Mouse (Mus musculus) heart, embryonic 14.5 days (tissue): ENCODE measurements around the gene Cd164l2. TPM values are rescaled to one million over a fixed set of nuclear protein-coding genes. Genes with fewer than 3 reads are reported as not detected.

Experiments used
- ATAC-seq: fragments of 200-750 bp; cut with Nextera tagmentation; 2 replicates; pipeline ENCODE4 v1.8.0; 2017; ENCODE audit warnings: low read depth, moderate TSS enrichment; ENCODE audit not compliant: insufficient number of reproducible peaks, insufficient read depth, low FRiP score
- H3K27ac ChIP-seq, 2 experiments: fragments of 200-500 bp in 1 of 2; fragments of 300-500 bp in 1 of 2; sonication (generic) in 1 of 2; replicated peaks in 1 of 2; 2 replicates each; pipeline ENCODE4 v1.5.1; 2012 to 2014; ENCODE audit warnings: low read depth in 2 of 2, low read length in 2 of 2, control low read depth in 1 of 2, mild to moderate bottlenecking in 1 of 2, mixed read lengths in 1 of 2; ENCODE audit not compliant: control insufficient read depth in 1 of 2, insufficient read depth in 1 of 2
- H3K27me3 ChIP-seq: fragments of 300-500 bp; sonication (generic); 2 replicates; pipeline ENCODE4 v1.6.1; 2014; ENCODE audit warnings: mild to moderate bottlenecking, low read length, control low read depth; ENCODE audit not compliant: control insufficient read depth, insufficient read depth
- H3K36me3 ChIP-seq: fragments of 300-500 bp; sonication (generic); 2 replicates; pipeline ENCODE4 v1.6.1; 2014; ENCODE audit warnings: mild to moderate bottlenecking, control low read depth, low read length, mixed read lengths; ENCODE audit not compliant: control insufficient read depth, insufficient read depth
- H3K4me1 ChIP-seq, 2 experiments: fragments of 200-500 bp in 1 of 2; fragments of 300-500 bp in 1 of 2; sonication (generic) in 1 of 2; 2 replicates each; pipeline ENCODE4 v1.6.1; 2012 to 2014; ENCODE audit warnings: low read length in 2 of 2, control low read depth in 1 of 2, mixed read lengths in 1 of 2; ENCODE audit not compliant: control insufficient read depth in 2 of 2, insufficient read depth in 2 of 2
- H3K4me2 ChIP-seq: fragments of 300-500 bp; sonication (generic); 2 replicates; pipeline ENCODE4 v1.6.1; 2014; ENCODE audit warnings: mild to moderate bottlenecking, low read length
- H3K4me3 ChIP-seq, 2 experiments: fragments of 200-500 bp in 1 of 2; fragments of 300-500 bp in 1 of 2; sonication (generic) in 1 of 2; 2 replicates each; pipeline ENCODE4 v1.5.1; 2012 to 2014; ENCODE audit warnings: low read length in 2 of 2, mild to moderate bottlenecking in 2 of 2, control low read depth in 1 of 2, low read depth in 1 of 2, moderate library complexity in 1 of 2; ENCODE audit not compliant: control insufficient read depth in 1 of 2, insufficient read depth in 1 of 2
- H3K9ac ChIP-seq: fragments of 300-500 bp; sonication (generic); 2 replicates; pipeline ENCODE4 v1.6.1; 2014; ENCODE audit warnings: mild to moderate bottlenecking, low read length
- H3K9me3 ChIP-seq: fragments of 300-500 bp; sonication (generic); 2 replicates; pipeline ENCODE4 v1.6.1; 2016; ENCODE audit warnings: low read length, control low read depth; ENCODE audit not compliant: control insufficient read depth
- WGBS: fragments of 180-500 bp; shearing (Covaris S2); extraction: QIAGEN DNeasy Blood & Tissue Kit; methylation state at CpG from one replicate; pipeline ENCODE4 v1.1.7; 2014; 5-methylcytosine and 5-hydroxymethylcytosine counted together
- microRNA-seq: library from miRNA; unstranded; fragments of <30 nt; microRNA quantifications from one replicate; pipeline ENCODE4, GENCODE M21; 2016
- polyA plus RNA-seq: library from polyadenylated mRNA; unstranded; fragments of >200 nt; fragmentation: Nextera tagmentation; extraction: Ambion mirVana; gene quantifications from 2 replicates; pipeline ENCODE4 v1.2.1, GENCODE M21; 2014

Cd164l2 gene
- polyA plus RNA-seq, 1 experiment from 2014 or later = 0.82 TPM

DNA sequence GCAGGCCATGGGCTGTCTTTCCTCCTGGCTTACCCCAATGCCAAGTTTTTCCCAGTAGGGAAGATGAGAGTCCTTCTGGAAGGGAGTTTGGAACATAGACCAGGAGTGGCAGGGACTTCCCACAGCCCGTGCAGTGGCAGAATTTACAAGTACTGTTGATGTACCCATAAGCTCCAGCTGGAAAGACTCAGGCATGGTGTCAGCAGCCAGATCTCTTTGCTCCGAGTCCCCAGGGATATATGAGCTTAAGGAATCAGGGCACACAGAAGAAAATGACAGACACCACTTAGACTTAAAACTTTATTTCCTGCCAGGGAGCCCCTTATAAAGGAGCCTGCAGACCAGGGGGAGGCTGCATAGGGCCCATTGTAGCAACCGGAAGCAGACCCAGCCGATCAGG is 53.8 kb downstream of the Cd164l2 start:
- Histone ChIP-seq H3K9ac (no peak overlapping the region), H3K36me3 (peaks cover 67% of the 10 kb centered on the region), H3K4me1 (no peaks in the 10 kb centered on the region; a peak in 1 of 4 replicates), H3K4me2 (no peak overlapping the region), H3K27ac (no peak overlapping the region), H3K9me3 (no peaks in the 10 kb centered on the region), H3K4me3 (no peak overlapping the region), H3K27me3 (no peaks in the 10 kb centered on the region)
- WGBS = 86% methylated on average over 4 of the region's 4 CpGs
- no peak for ATAC-seq

DNA sequence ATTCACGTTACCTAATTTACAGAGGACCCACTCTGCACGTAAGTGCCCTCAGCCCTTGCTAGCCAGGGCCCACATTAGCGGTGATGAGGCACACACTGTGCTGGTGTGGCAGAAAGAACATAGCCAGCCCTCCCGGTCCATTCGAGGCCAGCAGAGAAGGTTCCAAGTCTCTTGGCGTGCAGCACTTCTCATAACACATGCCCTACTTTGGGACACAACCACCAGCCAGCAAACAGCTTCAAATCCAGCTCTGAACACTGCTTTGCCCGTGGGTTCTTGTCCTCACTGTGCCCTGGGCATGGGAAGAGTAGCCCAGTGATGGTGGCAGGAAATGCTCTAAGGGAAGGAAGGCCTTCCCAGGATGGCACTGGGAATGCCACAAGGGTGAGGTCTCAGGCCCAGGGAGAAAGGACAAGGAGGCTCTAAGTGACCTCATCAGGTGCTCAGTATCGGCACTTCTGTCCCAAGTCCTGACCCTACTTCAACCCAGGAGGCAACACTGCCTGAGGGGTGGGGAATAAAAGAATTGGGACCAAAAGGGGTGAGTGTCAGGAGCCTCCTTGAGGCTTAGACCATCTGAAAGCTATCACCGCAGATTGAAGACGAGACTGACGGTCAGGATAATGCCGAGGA is 54.4 kb downstream of the Cd164l2 start:
- H3K9me3 ChIP-seq = no peaks in the 10 kb centered on the region
- ATAC-seq = no peak
- no peak overlapping the region for H3K4me2 ChIP-seq
- no peaks in the 10 kb centered on the region for H3K27me3 ChIP-seq
- WGBS = 92% methylated on average over 12 of the region's 12 CpGs
- no peak overlapping the region for H3K27ac ChIP-seq
- H3K9ac ChIP-seq = no peak overlapping the region
- no peaks in the 10 kb centered on the region; a peak in 1 of 4 replicates for H3K4me1 ChIP-seq
- peaks cover 68% of the 10 kb centered on the region for H3K36me3 ChIP-seq
- no peak overlapping the region for H3K4me3 ChIP-seq

DNA sequence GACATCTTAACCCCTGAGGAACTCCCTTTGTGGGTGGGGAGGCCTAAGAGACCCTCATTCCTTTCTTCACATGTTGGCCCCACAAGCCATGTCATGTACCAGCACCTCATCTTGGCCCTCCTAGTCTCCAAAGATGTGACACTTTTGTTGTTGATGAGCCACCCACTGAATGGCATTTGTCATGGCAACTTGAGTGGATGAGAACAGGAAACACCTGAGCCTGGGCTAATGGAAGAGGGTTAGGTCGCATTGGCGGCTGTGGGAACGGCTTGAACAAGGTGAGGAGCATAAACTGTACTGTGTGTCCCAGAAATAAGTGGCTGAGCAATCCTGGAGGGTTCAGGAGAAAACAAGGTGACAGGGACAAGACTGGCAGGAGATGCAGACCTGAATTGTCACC is 57.0 kb downstream of the Cd164l2 start:
- Histone ChIP-seq H3K4me3 (no peak overlapping the region), H3K27ac (no peak overlapping the region), H3K4me1 (no peaks in the 10 kb centered on the region; a peak in 1 of 4 replicates), H3K9ac (no peak overlapping the region), H3K9me3 (no peaks in the 10 kb centered on the region), H3K27me3 (no peaks in the 10 kb centered on the region), H3K4me2 (no peak overlapping the region), H3K36me3 (peaks cover 62% of the 10 kb centered on the region)
- ATAC-seq = no peak
- WGBS = 91% methylated on average over 3 of the region's 3 CpGs

DNA sequence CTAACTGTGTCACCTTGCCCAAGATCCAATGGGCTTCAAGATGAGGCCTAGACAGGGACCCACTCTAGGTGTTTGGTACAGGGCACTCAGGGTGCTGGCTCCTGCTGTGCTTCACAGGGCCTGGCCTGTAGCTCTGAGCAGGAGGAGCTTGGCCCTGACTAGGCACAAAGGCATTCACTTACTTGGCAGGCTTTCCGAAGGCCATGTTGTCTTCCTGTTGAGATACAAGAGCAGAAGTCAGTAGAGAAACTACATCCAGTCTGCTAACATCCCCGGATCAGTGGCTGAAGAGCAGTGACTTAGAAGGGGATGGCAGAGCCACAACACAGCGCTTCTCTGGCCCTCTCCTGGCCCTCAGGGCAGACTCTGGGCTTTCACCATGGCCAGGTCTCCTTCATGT is 57.7 kb downstream of the Cd164l2 start:
- peaks cover 65% of the 10 kb centered on the region for H3K36me3 ChIP-seq
- H3K4me3 ChIP-seq = no peak overlapping the region
- WGBS = 80% methylated on average over 3 of the region's 3 CpGs
- ATAC-seq = no peak
- H3K27me3 ChIP-seq = no peaks in the 10 kb centered on the region
- H3K4me2 ChIP-seq = no peak overlapping the region
- no peaks in the 10 kb centered on the region; a peak in 1 of 4 replicates for H3K4me1 ChIP-seq
- H3K27ac ChIP-seq = peak overlapping the region; percentile 29 to 37; a peak in 1 of 4 replicates
- no peak overlapping the region for H3K9ac ChIP-seq
- no peaks in the 10 kb centered on the region for H3K9me3 ChIP-seq

DNA sequence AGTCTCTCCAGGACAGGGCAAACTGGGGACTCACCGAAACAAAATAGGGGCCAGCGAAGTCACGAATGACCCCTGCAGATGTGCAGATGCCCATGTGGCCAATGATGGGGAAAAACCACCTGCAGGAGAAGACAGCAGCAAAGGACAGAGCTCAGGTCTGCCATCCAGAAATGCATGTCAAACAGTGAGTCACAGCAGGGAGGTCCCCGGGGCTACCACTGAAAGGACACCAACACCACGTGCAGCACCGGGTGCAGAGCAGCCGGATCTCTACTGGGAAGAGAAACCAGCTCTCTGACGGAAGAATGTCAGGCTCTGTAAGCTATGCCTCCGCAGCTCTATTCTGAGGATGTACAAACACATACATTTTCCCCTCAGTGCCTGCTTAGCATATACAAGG is 59.0 kb downstream of the Cd164l2 start:
- H3K9ac ChIP-seq = no peak overlapping the region
- no peak overlapping the region for H3K4me3 ChIP-seq
- ATAC-seq = no peak
- no peak overlapping the region for H3K4me2 ChIP-seq
- no peaks in the 10 kb centered on the region for H3K27me3 ChIP-seq
- H3K27ac ChIP-seq = no peak overlapping the region
- peaks cover 53% of the 10 kb centered on the region for H3K36me3 ChIP-seq
- H3K9me3 ChIP-seq = no peaks in the 10 kb centered on the region
- WGBS = 92% methylated on average over 9 of the region's 9 CpGs
- H3K4me1 ChIP-seq = peaks cover 0 to 2% of the 10 kb centered on the region in 2 experiments; a peak in 2 of 4 replicates

Small RNA genes lying within 50 kb of the gene (microRNA-seq; reads per million reads assigned to microRNA genes)
- gene Mir7017 = 1.1 reads per million

Other genes with a start within 250 kb of the Cd164l2 start
- gene Fgr, start 238.0 kb upstream of the Cd164l2 start, polyA plus RNA-seq = 0.18 and 0.74 TPM in 2 replicates
- gene Ahdc1, start 200.9 kb upstream of the Cd164l2 start, polyA plus RNA-seq = 7.1 and 9.0 TPM in 2 replicates
- gene Wasf2, start 81.6 kb upstream of the Cd164l2 start, polyA plus RNA-seq = 50.7 and 68.6 TPM in 2 replicates
- 0.20 and 0.58 TPM in 2 replicates for gene Gpr3, start 405 bp downstream of the Cd164l2 start, polyA plus RNA-seq
- gene Map3k6, start 28.7 kb downstream of the Cd164l2 start, polyA plus RNA-seq = 1.6 and 2.3 TPM in 2 replicates
- 0.34 and 0.42 TPM in 2 replicates for gene Sytl1, start 51.0 kb downstream of the Cd164l2 start, polyA plus RNA-seq
- 54.7 and 57.1 TPM in 2 replicates for gene Tmem222, start 65.7 kb downstream of the Cd164l2 start, polyA plus RNA-seq
- 16.9 and 17.3 TPM in 2 replicates for gene Wdtc1, start 141.3 kb downstream of the Cd164l2 start, polyA plus RNA-seq
- gene Slc9a1, start 157.6 kb downstream of the Cd164l2 start, polyA plus RNA-seq = 5.6 and 6.5 TPM in 2 replicates